Mouse (Mus musculus): ENCODE measurements around the gene Uevld.
A peak's percentile ranks its signal among the peaks of the same experiment; 100 is the strongest.

Gene Uevld

DNA sequence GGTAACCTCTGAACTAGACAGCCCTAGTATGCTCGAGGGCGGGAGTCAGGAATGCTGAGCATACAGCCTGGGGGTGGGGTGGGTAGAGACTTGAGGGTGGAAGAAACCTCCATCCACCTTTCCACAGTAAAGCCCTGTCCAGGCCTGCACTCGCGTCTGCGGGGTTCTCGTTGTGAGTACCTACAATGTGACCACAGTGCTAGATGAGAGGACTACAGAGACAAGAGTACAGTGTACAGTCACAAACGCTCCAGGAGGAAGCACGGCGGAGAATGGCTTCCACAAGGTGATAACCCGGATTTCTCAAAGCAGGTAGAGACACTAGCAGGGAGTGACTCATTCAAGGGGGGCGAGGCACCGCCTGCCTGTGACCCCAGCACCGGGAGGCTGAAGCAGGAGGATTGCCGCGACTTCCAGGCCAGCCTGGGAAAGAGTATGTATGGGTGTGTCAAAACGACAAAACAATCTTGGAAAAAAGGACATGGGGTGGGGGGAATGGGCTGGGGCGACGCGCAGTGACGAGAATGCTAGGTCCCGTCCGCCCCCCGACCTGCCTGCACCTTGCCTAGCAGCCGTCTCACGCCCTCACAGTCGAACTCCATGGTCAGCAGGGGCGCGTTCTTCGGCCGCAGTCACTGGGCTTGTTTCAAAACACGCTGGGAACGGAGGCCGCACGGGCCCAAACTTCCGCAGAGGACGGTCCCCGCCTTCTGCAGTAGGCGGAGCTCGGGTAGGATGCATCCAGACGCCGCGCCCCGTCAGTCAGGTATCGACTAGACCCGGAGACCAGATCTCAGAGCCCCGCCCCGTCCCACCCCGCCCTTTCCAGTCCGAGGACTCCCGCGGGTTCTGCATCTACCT is at the start of gene Uevld:
Gene Uevld, minus strand, starts transcription at position 697 of the 861 bp plus-strand sequence.
- DNase-seq: peak; percentile 99

DNA sequence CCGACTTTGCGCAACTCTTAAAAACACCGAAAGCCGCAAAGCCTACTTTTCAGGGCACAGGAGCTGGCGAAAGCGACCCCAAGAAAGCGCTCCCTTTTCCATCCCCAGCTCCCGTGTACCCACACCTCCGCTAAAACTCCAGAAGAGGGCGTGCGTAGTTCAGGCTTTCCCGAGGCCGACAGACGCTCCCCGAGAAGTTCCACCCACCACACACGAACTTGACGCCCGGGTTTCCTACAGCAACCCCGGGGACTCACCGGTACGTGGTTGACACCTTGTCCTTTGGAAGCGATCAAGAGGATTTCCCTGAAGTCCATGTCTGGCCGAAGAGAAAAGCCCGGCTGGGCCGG is 49.5 kb upstream of the Uevld start:
- DNase-seq: no peak

DNA sequence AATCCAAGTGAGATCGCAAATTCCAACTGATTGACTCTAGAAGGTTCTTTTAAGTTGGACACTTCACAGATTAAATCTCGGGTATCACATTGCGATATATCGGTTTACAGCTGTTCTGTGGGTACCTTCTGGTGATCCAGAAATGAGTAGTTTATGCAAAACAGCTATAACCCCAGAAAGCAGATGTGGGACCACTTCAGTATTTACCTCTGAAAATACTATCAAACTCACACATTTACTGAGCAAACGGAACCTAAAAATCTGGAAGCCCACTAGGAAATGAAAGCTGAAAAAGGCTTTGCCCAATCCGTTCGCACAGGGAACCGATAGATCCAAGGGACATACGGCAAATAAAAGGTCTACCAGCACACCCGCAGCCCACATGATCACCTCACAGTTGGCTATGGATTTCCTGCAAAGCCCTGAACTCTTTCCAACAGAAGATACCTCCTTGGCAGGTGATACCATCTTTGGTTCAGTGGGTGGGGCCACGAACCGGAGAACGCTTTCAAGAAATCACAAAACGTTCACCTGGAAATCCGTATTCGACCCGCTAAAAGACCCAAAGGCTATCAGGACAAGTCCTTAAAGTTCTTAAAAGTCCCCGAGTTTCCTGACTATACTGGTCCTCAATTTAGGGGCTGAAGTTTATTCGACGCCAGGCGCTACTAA is 48.9 kb upstream of the Uevld start:
- DNase-seq: peak; percentile 91

DNA sequence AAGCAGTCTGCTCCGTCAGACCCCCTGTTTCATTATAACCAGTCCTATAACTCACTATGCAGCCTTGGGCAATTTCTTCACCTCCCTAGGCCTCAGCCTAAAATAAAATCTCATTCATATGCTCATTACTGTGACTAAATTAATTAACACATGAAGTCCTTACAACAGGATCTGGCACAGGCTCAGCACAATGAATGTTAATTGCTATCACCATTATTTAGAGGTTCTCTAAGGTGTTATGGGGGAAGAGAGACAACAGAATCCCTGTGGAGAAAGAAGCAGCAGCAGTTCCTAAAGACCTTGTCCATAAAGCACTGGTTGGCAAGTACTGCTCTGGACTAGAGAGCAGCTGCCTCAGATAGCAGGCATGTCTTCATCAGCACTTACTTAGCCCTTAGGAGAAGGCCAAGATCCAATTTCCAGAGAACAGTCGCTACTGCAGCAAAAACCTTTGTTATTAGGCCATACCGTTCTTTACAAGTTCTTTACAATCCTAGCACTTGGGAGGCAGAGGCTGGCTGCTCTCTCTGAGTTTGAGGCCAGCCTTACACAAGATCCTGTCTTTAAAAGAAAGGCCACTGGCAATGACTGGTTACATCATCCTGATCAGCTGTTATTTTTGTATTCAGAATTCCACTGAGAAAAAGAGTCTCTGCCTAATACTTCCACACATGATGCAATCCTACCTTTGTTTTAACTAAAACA is 45.2 kb upstream of the Uevld start:
- DNase-seq: peak; percentile 83

DNA sequence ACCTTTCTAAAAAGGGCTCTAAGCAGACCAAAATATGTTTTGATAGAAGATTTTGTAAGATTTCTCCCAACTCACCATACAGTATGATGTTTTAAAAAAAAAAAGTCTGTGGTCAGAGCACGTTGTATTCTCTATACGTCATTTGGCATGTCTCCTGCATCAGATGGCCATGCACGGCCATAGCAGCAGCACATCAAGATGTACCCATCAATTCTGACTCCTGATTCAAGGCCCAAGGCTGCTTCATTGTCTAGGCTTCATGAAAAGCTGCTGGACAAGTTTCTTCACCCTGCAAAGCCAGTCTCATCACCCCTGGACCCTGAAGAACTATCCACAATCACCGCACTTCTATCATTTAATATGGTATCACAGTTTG is 43.6 kb upstream of the Uevld start:
- peak; percentile 85 for DNase-seq

DNA sequence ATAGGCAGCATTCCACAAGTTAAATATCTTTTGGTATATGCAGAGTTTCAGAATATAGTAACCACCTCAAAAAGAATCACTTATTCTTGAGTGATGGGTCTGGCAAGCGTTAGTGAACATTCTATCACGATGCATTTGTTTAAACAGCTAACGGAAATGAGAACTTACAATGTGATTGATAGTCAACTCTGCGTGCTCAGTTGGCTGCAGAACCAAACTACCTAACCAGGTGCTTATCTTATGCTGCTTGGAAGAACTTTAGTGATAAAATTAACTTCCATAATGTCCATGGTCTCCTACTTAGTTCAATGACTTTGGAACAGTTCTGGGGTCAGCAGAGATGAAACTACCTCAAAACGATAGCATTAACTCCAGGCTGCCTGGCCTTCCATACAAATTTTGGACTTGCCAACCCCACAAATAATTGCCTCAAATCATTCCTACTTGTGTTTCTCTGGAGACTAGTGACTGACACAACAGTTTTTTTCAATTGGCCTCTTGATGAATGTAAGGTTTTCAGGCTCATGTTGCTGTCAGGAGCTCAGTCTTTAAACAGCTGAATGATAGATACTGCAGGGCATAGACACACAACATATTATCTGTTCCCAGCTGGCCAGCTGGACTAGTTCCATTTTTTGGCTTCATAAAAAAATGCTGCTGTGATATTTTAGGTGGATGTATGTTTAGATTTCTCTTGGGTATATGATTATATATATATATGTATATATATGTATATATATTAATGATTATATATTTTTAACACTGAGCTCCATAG is 43.0 kb upstream of the Uevld start:
- no peak for DNase-seq

DNA sequence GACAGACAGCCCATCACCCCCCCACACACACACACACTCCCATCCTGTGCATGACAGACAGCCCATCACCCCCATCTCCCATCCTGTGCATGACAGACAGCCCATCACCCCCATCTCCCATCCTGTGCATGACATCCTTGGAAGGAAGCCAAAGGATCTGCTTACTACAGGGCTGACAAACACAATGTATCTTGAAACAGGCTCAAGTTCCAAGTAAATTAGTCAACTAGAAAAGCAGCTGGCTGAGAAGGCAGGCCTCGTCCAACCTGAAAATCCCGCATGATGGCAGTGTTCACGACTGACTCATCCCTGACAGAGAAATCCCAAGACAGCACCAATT is 42.3 kb upstream of the Uevld start:
- peak; percentile 94 for DNase-seq

DNA sequence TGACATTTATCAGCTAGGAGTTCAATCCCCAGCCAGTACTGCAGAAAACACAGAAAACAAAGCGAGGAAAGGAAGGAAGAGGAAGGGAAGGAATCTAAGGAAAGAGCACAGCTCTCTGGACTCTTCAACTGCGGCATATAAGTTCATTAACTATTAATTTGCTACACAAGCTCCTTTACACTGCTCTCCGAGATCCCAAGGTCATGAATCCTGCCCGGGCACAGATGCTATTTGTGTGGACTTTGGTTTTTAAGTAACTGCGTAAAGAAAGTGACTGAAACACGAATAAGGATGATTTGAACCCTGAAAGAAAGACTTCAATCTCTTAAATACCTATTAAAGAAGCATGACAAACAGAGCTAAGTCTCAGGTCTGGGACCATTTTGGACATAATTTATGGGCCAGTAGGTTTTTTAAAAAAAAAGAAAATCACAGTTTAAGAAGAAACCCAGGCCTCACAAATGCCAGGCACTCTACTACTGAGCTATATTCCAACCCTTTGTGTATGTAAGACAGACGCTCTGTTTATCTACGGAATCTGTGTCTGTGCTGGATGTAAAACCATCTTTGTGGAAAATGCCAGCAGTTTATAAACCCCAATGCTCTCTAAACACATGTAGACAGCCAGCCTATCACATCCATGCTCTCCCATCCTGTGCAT is 41.8 kb upstream of the Uevld start:
- no peak for DNase-seq

DNA sequence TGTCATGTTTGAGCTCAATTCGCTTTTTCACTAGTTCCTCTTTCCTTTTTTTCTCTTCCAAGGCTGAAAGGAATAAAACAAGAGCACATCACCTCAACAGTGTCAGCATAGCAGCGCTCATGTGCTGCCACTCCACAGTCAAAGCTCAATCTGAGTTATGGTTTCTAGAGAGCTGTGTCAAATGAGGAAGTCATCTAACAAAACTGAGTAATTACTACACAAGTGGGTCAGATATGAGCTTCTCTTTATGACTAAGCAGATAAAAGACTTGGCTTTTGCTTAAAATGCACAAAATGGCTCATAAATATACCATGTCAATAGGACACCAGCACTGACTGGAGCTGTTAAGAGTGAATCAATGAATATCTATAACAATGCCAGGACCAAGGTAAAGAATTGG is 40.6 kb upstream of the Uevld start:
- no peak for DNase-seq

DNA sequence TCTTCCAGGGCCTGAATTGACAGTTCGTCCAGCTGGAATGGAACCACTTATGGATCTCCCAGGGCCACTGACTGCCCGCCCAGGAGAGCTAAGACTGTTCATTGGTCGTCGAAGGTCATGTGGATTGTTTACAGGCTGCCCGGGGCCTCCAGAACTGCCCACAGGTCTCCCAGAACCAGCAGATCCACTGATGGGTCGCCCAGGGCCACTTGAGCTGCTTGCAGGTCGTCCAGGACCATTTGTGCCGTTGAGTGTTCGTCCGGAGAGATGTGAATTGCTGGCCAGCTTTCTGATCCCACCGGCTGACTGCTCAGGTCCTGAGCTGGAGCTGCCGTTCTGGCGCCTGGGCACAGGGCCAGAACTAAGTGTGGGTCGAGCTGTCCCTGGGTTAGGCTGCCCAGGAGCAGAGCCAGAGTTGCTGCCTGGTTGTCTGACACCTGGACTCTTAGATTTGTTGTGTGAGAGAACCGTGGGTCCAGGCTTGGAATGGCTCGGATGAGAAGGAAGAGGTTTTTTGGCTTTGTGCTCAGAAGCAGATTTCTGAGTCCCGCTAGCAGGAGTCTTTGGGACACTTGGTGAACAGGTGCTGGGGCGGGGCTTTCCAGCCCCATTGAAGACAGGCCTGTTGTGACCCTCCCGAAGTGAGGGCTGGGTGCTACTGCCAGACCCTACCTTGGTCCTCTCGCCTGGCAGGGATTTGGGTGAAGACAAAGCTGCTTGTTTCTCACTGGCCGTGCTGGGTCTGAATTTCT is 39.5 kb upstream of the Uevld start:
- DNase-seq: peak; percentile 97

DNA sequence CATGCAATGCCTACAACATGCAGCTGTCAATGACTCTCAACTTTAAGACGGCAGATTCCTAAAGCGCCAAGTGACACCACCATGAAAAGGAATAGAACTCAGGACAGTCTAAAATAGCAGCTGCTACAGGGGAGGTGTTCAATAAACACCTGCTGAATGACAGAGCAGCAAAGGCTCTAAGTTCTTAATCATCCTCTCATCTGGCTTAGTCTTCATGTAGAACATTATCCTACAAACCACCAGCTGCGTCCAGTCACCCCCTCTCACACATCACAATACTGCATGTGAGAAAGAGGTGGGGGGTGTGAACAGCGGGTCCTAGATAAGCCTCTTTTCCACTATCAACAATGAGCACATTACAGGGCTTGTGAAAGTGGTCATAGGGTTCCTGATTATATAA is 38.7 kb upstream of the Uevld start:
- DNase-seq: no peak

DNA sequence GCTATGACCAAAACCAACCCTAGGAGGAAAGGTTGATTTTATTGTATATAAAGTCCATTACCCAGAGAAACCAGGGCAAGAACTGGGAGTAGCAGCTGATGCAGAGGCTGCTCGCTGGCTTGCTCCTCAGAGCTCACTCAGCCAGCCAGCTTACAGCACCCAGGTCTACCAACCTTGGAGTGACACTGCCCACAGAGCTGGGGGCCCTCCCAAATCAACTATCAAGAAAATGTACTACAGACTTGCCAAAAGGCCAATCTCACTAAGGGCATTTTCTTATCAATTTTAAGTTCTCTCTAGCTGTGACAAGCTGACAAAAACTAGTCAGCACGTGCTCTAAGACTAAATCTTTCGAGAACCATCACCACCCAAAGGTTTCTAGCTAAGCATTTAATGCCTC is 37.2 kb upstream of the Uevld start:
- DNase-seq: no peak

DNA sequence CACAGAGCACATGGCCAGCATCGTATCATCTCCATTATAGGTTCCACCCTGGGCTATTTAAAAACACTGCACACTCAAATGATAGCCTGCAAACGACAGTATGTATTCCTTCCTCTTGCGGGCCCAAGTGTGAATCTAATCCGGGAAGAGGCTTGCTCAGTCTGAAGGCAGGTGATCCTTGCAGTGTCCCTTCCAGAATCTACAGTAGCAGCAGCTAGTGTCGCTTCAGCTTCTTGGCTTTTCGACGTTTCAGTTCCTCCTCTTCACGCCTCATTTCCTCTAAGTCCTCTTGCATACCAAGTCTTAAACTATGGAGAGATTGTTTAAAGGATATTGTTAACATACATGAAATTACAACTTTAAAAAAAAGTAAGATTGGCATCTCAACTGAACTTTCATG is 34.8 kb upstream of the Uevld start:
- DNase-seq: peak; percentile 87

DNA sequence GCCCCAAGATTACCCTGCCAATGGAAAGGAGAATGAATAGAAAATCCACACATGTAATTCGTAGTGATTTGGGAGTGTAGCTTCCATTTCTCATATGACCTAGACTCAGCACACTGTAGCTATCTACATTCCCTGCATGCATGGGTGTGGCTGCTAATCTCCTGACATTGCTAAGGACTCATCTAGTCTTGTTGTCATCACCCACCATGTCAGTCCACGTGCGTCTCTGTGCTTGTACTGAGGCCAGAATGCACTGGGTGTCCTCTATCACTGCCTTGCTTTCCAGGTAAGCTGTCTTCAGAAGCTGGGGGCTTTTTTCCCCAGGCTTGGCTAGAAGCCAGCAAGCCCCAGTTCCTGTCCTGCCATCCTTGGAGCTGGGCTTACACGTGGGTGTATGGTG is 31.1 kb upstream of the Uevld start:
- peak; percentile 78 for DNase-seq

DNA sequence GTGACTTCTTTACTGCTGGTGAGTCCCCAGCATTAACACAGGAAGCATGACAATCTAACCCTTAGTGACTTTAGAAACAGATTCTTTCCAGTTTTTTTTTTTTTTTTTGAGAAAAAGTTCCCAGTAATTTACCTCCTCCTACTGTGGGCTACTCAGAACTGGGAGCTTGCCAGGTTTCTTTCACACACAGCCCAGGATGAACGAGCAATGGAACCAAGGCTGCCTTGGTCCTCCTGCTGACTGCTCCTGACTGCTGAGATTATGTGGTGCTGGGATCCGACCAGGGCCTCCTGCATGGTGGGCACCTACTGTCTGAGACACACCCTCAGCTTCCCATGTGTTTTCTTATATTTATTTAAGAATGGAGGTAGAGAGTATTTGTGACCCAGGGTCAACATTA is 28.7 kb upstream of the Uevld start:
- no peak for DNase-seq

DNA sequence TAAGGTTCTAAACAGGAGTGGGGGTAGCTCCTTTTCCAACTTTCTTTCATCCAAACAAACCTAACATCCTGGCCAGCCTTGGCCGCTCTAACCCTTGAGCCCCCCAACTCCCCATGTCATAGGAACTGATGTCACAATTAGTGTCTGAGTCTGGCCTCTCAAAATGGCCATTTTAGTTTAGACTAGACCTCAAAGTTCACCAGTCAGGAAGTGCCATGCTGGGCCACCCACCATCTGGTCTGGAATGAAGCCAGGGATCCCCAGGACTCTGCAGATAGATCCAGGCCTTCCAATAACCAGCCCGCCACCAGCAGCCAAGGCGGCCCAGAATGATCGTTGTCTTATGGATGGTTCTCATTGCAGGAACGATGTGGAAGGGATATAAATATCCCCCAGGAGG is 28.3 kb upstream of the Uevld start:
- peak; percentile 90 for DNase-seq

DNA sequence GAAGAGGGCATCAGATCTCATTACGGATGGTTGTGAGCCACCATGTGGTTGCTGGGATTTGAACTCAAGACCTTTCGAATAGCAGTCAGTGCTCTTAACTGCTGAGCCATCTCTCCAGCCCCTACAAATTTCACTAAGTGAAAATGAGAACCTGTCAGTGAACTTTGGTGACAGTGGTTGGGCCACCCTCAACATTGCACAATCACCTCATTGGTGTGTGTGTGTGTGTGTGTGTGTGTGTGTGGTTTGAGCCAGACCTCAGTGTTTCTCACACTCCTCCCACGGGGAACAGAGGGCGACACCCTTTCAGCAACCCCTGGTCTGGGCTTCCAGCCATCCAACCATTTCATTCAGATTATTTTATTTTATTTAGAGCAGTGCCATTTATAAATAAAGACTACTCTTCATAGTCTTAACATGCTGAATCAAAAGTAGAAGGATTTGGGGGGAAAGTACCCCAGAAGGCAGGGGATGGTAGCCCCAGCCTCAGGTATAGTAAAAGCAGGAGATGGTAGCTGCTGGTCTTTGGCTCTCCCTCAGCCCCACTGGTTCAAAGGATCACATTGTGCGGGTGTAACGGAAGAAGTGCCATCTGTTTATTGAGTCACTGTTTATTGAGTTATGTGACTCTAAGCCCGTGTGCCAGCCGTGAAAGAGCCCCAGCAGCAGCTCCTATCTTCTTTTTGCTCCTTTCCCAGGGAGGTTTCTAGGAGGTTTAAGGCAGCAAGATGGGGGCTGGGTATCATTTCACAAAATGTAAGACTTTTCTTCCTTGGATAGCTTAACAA is 27.6 kb upstream of the Uevld start:
- peak; percentile 92 for DNase-seq

DNA sequence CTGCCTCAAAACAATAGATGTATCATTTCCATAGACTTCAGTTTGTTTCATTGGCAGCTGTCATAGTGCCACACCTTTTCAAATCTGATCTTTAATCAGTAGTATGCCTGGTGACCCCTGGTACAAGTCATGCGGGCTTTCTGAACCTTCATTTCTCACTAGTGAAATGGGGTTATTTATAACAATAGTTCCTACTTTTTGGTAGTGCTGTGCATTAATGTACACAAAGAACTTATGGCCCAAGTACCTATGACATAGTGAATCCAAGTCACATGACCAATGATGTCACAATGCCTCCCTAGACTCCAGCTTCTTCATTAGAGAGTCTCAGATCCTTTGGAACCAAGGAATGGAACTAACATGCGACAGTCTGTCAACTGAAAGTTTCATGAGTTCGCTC is 25.0 kb upstream of the Uevld start, which contains the start of gene Gm9999:
Gene Gm9999, plus strand, starts transcription at position 301 of the 400 bp plus-strand sequence.
- no peak for DNase-seq

DNA sequence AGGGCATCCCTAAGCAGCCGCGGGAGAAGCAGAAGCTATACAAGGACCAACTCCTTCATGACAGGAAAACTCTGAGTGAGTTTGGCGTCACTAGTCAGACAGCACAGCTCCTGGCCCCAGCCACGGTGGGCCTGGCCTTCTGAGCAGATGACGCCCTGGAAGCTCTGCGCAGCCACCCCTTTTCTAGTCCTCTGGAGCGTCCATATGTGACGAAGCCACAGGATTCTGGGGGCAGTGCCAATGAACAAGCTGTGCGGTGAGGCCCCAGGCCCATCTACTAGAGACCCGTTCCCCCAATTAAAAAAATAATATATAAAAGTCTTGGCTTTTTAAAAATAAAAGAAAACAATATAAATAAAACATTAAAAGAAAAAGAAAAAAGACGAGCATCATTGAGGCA is 17.1 kb upstream of the Uevld start:
- DNase-seq: peak; percentile 62

DNA sequence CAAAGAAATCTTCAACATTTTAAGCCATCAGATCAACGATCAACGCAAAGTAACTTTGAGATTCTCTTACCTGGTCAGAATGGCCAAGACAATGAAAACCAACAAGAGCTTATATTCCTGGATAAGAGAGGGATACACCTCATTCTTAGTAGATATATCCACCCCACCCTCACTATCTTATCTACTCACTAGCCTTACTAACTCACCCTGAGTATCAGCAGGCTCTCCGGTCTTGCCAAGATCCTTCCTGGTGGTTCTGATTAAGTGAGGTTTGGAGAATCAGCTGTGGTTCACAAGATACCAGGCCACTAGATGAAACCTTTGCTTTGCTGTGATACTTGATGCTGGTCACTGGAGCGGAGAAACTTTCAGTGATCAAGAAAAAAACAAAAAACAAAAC is 16.3 kb upstream of the Uevld start:
- DNase-seq: peak; percentile 13

DNA sequence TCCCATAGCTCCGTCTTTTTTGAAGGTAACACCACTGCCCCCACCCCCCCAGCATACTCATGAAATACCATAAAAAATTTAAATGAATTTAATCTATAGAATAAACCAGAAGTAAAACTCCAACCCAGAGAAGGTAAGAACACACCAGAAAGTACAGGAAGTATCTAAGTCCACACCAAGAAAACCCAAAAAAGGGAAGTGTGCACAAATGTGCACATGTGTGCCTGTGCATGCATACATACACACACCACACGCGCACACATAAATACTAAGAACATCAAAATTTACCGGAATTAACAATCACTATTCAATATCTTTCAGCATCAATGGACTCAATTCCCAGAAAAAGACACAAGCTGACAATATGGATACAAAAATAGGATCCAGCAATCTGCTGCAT is 11.6 kb upstream of the Uevld start:
- no peak for DNase-seq
